Mouse (Mus musculus): ENCODE measurements around the gene Jmjd1c.

Jmjd1c gene

GRCm38 (mm10) chr10:67297175-67297855 lies 201.4 kb downstream of the Jmjd1c start:
- no peak for DNase-seq (ENCODE audit: low read depth, low spot score)

- no peak for DNase-seq (ENCODE audit: low read depth, low spot score)
Measured at GRCm38 (mm10) chr10:67298856-67299255, 202.9 kb downstream of the Jmjd1c start.

GRCm38 (mm10) chr10:67299285-67299684 lies 203.4 kb downstream of the Jmjd1c start:
- no peak for DNase-seq (ENCODE audit: low read depth, low spot score)

GRCm38 (mm10) chr10:67301046-67301445 lies 205.1 kb downstream of the Jmjd1c start:
- no peak for DNase-seq (ENCODE audit: low read depth, low spot score)

GRCm38 (mm10) chr10:67302340-67302739 lies 206.4 kb downstream of the Jmjd1c start:
- DNase-seq (ENCODE audit: low read depth, low spot score) = no peak
